Mouse (Mus musculus) liver, adult 2 months (tissue): Measurements from ENCODE around the gene Hlcs.

Experiments
- CTCF ChIP-seq: fragments of 200-500 bp; IDR thresholded peaks from 2 replicates; pipeline ENCODE4 v1.5.1; 2011; ENCODE audit warnings: low read depth, low read length, control low read depth
- POLR2A ChIP-seq: fragments of 200-500 bp; IDR thresholded peaks from 2 replicates; pipeline ENCODE4 v1.6.1; 2011; ENCODE audit warnings: low read length, control low read depth; ENCODE audit not compliant: insufficient read depth; ENCODE audit errors: extremely low read depth

DNA sequence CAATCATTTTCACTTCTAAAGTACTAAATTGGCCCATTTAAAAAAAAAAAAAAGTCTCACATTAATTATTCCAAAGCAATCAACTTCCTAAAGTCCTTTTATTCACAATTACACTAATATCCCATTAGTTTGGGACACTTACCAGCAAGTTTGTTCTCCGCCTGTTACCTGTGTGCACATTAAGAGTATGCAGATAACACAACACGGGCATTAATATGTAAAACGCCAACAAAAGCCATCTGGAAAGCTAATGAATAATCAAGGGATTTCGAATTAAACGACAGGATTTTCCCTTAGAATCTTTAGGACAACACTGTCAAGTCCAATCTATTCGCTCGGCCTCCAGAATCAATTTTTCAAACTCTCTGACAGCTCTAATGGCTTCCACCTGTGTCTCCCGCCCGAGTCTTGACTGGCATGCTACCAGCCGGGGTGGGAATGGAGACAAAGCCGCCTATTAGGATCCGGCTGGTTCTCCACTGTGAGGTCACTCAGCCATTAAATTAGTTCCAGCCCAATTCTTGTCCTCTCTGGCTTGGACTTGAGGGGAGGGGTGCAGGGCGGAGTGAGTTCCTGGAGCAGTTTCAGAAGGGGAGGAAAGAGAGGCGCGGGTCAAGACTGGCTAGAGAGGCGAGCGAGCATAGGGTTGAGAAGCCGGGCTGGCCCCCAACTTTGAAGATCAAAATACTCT, 85.9 kb downstream of the Hlcs start:
- no peak for TF ChIP-seq CTCF
- no peak for TF ChIP-seq POLR2A
